Mouse (Mus musculus): ENCODE data around the gene Asrgl1.
A peak's percentile ranks its signal among the peaks of the same experiment; 100 is the strongest.
"Not testable (repeated sequence)": the region's sequence is repeated elsewhere in the genome, so short reads cannot be mapped to it uniquely, and the experiment has no call there.

The Asrgl1 gene

DNA sequence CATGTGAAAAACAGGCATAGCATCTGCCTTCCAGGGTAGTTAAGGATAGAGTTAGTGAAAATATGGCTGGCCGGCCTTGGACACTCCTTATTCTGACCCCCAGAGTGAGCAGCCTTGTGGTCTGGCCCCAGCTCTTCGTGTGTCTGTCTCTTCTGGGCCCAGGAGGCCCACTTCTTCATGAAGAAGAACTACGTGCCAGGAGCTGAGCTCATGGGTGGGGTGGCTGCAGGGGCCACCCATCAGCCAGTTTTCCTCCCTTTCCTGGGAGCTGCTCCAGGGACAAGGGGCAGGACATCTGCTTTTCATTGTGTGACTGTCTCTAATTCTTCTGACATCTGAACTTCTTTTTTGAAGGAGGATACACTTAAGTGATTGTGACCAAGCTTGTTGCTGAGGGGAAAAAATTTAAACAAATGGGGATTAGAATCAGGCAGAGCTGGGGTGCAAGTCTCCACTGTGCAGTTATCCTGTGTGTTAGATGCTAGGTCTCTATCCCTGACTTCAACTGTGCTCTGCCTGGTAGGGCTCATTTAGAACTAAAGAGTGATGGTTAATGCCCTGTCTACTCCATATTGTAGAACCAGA, 30.2 kb downstream of the Asrgl1 start:
- DNase-seq (ENCODE audit: low read depth, low spot score), result peak; percentile 64

DNA sequence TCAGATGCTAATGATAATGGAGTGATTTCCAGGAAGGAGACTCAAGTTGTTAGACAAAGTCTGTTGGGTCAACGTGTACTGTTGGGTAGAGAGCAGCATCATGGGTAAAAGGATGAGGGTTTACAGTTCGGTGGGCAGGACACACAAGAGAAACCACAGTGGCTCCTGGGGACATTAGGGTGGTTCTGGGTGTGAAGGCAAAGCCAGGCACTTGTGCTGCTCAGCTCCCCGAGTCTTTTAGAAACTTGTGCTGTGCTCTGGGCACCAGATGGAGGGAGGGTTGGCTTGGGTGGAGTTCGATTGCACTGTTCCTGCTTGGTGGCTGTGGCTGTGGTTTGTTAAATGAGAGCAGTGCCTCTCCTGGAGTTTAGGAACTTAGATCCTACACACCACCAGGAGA, 31.4 kb downstream of the Asrgl1 start:
- no peak for DNase-seq (ENCODE audit: low read depth, low spot score)

DNA sequence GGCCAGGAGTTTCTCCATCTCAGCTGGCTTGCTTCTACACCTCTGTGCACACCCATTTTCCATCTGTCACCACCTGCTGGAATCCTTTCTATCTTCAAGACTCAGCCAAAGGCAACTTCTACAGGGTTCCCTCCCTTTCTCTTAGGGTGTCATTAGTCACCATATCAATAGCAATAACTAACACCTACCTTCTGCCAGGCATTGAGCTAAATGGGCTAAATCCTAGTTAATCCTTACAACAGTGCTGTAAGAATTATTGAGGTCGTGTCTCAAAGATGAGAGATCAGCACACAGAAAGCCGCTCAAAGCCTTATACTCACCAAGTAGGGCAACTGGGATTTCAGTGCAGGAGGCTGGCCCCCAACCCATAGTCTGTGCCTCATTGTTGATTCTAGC, 34.4 kb downstream of the Asrgl1 start:
- DNase-seq (ENCODE audit: low read depth, low spot score), result no peak

DNA sequence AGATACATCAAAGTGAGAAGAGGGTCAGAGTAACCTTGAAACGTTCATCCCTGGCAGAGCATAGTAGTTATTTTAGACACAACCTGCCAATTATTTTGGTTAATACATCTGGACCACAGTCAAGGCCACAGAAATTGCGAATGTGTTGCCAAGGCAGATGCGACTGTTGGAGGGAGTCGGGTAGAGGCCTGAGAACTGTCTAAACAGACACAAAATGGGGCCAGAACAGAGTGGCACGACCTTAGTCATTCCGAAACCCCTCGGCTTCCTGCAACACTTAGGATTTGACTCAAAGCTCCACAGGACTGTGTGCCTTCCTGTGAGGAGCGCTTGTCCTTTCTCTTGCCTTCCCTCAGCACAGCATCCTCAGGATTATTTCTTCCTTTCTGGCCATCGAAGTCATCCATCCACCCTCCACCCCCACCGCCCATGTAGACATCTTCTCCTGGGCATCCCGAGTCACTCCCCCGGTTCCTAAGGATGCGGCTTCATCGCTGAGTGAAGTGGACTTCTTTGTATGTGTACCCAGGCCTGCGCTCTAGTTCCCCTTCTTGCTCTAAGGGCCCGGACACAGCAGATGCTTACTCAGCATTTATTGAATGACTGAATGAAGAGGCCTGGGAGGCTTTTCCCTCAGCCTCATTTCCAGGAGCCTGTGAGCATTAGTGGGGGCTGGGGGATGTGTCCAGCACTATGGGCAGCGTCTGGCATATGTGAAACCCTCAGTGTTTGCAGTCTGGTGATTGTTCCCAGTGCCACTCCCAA, 35.0 kb downstream of the Asrgl1 start:
- DNase-seq (ENCODE audit: low read depth, low spot score), result no peak

- no peak for DNase-seq (ENCODE audit: low read depth, low spot score)
Measured at GRCm38 (mm10) chr19:9099751-9100150, 35.7 kb downstream of the Asrgl1 start.

- no peak for DNase-seq (ENCODE audit: low read depth, low spot score)
Measured at GRCm38 (mm10) chr19:9097441-9097840, 38.0 kb downstream of the Asrgl1 start.

GRCm38 (mm10) chr19:9095111-9095510, 40.3 kb downstream of the Asrgl1 start:
- peak; percentile 28 for DNase-seq (ENCODE audit: low read depth, low spot score)

DNA sequence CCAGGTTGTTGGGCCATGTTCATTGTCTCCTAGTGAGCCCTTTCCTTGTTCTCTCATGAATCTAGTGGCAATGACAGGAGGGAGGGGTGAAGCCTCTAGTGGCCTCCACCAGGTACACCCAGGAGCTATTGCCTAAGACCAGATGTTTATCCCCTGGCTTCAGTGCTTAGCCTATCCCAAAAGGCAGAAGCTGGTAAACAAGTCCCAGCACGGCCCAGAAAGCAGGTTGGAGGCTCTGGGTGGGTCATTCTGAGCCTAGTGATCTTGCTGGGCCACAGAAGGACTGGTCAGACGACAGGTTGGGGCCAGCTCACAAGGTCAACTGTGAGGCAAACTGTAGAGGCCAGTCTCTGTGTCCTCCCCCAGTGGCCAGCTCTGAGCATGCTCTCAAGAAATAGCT, 44.7 kb downstream of the Asrgl1 start:
- DNase-seq (ENCODE audit: low read depth, low spot score), result no peak

GRCm38 (mm10) chr19:9090191-9090590, 45.2 kb downstream of the Asrgl1 start:
- DNase-seq (ENCODE audit: low read depth, low spot score), result peak; percentile 37

GRCm38 (mm10) chr19:9087821-9088220, 47.6 kb downstream of the Asrgl1 start, which contains the start of gene Scgb1a1:
Scgb1a1 (minus strand) TSS chr19:9087958.
- DNase-seq (ENCODE audit: low read depth, low spot score), result no peak

GRCm38 (mm10) chr19:9083892-9084291, 51.5 kb downstream of the Asrgl1 start:
- not testable (repeated sequence) for DNase-seq (ENCODE audit: low read depth, low spot score)

DNA sequence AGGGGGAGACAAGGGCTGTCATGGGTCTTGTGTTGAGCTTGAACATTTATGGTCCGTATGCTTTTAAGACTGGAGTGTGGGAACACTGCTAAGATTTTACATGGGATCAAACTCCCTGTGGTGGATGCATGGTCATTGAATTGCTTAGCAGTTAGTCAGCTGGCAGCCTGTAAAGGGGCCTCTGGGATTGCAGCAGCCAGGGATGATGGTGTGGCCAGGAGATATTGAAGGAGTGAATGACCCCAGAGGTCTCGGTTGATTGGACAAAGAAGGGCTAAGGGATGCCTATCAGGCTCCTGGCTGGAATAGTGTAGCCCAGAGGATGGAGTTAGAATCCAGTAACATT, 52.5 kb downstream of the Asrgl1 start:
- DNase-seq (ENCODE audit: low read depth, low spot score), result peak; percentile 89

GRCm38 (mm10) chr19:9082191-9083009, 53.0 kb downstream of the Asrgl1 start:
- DNase-seq (ENCODE audit: low read depth, low spot score), result peak; percentile 94

GRCm38 (mm10) chr19:9081311-9082190, 53.9 kb downstream of the Asrgl1 start:
- no peak for DNase-seq (ENCODE audit: low read depth, low spot score)

GRCm38 (mm10) chr19:9079916-9080315, 55.5 kb downstream of the Asrgl1 start:
- peak; percentile 78 for DNase-seq (ENCODE audit: low read depth, low spot score)

DNA sequence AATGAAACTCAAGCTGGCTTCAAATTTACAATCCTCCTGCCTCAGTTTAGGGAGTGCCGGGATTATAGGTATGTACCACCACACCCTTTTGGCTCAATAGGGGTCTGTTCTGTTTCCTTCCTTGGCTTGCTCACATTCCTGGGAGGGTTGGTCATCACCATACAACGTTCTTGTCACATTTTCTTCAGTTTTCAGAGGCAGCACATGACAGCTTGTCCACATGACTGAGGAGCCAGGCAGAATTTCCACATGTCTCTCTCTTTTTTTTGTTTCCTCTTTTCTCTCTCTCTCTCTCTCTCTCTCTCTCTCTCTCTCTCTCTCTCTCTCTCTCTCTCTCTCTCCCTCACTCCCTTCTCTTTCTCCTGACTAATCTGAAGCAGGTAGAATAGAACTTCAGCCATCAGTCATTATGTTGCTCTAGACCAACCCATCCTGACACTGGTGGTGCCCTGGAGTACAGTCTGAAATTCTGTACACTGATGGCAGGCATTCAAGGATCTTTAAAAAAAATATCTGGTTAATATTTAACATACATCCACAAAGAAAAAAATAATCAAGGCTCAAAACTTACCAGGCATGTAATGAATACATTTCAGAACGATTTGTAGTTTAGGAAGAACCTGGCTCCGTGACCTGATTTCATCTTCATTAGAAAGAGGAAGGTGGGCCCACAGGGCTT, 58.3 kb downstream of the Asrgl1 start:
- DNase-seq (ENCODE audit: low read depth, low spot score), result peak; percentile 77

DNA sequence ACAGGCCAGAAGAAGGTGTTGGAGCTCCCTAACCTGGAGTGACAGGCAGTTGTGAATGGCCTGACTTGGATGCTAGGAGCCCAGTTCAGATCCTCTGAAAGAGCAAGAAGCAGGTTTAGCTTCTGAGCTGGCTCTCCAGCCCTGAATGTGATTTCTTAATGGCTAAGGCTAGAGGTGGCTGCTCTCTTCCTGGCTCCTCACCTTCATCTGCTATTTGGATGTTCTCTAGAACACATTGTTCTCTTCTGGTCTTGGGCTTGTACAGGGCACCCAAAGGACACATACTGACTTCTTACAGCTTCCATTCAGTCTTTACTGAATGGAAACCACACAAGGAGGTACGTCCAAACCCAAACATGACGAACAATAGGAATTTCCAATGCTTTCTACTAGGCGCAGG, 59.4 kb downstream of the Asrgl1 start:
- DNase-seq (ENCODE audit: low read depth, low spot score), result no peak

- peak; percentile 51 for DNase-seq (ENCODE audit: low read depth, low spot score)
Measured at GRCm38 (mm10) chr19:9075558-9075957, 59.9 kb downstream of the Asrgl1 start.

DNA sequence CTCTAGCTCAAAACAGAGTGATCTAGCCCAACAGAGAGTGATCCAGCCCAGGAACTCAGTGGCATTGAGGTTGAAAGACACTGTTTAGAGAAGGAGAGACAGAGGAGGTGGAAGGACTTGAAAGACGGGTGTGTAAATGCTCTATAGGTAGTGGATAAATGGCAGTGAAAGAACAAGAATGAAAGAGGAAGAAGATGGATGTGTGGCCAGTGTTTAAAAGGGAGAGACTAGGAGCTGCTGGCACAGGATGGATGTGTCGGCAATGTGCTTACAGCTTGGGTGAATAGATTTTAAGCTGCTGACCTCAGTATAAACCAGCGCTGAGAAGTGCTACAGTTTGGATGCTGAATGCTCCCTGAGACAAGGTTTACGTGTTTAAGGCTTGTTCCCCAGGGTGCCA, 61.0 kb downstream of the Asrgl1 start:
- no peak for DNase-seq (ENCODE audit: low read depth, low spot score)

DNA sequence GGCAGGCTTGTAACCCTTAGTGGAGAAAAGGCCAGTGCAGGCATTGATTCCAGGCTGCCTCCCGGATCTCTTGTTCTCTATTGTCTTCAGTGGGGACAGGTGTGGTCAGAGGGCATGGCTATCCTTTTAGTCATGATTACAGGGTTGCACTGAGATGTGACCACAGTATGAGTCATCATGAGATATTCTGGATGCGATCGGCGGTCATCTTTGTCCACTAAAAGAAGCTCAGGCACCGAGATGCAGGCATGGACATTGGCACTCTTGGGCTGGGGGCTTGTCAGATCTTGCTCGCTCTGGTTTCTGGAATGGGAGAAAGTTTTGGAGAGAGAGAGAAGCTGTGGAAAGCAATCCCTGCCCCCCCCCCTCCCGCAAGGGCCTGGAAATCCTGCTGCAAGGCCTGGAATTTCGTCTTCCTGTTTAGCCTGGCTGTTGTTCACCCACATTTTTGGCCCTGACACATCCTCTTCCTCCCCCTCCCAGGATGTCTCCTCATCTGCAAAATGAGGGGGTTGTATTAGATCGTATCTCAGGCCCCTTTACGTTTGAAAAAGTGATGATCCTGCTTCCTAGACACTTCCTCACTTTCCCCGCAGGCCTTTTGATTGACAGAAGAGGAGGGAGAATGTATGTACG, 61.5 kb downstream of the Asrgl1 start:
- DNase-seq (ENCODE audit: low read depth, low spot score), result peak; percentile 99

GRCm38 (mm10) chr19:9072157-9072530, 63.3 kb downstream of the Asrgl1 start:
- peak; percentile 66 for DNase-seq (ENCODE audit: low read depth, low spot score)
